Mouse (Mus musculus) intestine, embryonic 15.5 days (tissue): ENCODE data around the gene Mlh1. TPM values are rescaled to one million over a fixed set of nuclear protein-coding genes. Genes with fewer than 3 reads are reported as not detected.

Experiments used
- ATAC-seq: fragments of 200-750 bp; cut with Nextera tagmentation; 2 replicates; pipeline ENCODE4 v1.8.0; 2017; ENCODE audit warnings: moderate TSS enrichment, moderate library complexity
- H3K27ac ChIP-seq: fragments of 300-500 bp; sonication (generic); 2 replicates; pipeline ENCODE4 v1.5.1; 2015; ENCODE audit warnings: mild to moderate bottlenecking, inconsistent platforms
- H3K27me3 ChIP-seq: fragments of 300-500 bp; sonication (generic); replicated peaks from 2 replicates; pipeline ENCODE4 v1.6.1; 2015; ENCODE audit warnings: inconsistent platforms
- H3K36me3 ChIP-seq: fragments of 300-500 bp; sonication (generic); 2 replicates; pipeline ENCODE4 v1.6.1; 2015; ENCODE audit warnings: inconsistent platforms
- H3K4me1 ChIP-seq: fragments of 300-500 bp; sonication (generic); replicated peaks from 2 replicates; pipeline ENCODE4 v1.6.1; 2015; ENCODE audit warnings: inconsistent platforms
- H3K4me2 ChIP-seq: fragments of 300-500 bp; sonication (generic); replicated peaks from 2 replicates; pipeline ENCODE4 v1.6.1; 2015; ENCODE audit warnings: mild to moderate bottlenecking, inconsistent platforms
- H3K4me3 ChIP-seq: fragments of 300-500 bp; sonication (generic); replicated peaks from 2 replicates; pipeline ENCODE4 v1.5.1; 2015; ENCODE audit warnings: inconsistent platforms
- H3K9ac ChIP-seq: fragments of 300-500 bp; sonication (generic); 2 replicates; pipeline ENCODE4 v1.6.1; 2015; ENCODE audit warnings: inconsistent platforms
- H3K9me3 ChIP-seq: fragments of 300-500 bp; sonication (generic); 2 replicates; pipeline ENCODE4 v1.6.1; 2016; ENCODE audit warnings: inconsistent platforms
- WGBS: fragments of 180-500 bp; shearing (Covaris S2); methylation state at CpG from one replicate; pipeline ENCODE4 v1.1.7; 2015; 5-methylcytosine and 5-hydroxymethylcytosine counted together
- polyA plus RNA-seq: library from polyadenylated mRNA; unstranded; fragments of >200 nt; fragmentation: Nextera tagmentation; extraction: Ambion mirVana; gene quantifications from 2 replicates; pipeline ENCODE4 v1.2.1, GENCODE M21; 2015

Mlh1 gene
- polyA plus RNA-seq = 43.4 and 44.9 TPM in 2 replicates

GRCm38 (mm10) chr9:111271434-111272160 lies at the start of gene Mlh1, which contains the start of gene Epm2aip1:
Gene Mlh1 (minus strand): TSS chr9:111271791.
Gene Epm2aip1 (plus strand): TSS chr9:111271929.
- Histone ChIP-seq H3K4me2 (peak within 1 kb of the TSS; percentile 64), H3K4me1 (peaks cover 13% of the 10 kb centered on the region), H3K9me3 (no peaks in the 10 kb centered on the region), H3K4me3 (peak within 1 kb of the TSS; percentile 74), H3K9ac (peak within 1 kb of the TSS; percentile 91), H3K27ac (peak within 1 kb of the TSS; percentile 97), H3K27me3 (no peaks in the 10 kb centered on the region), H3K36me3 (no peaks in the 10 kb centered on the region)
- under 1% methylated on average over 64 of the region's 64 CpGs for WGBS
- ATAC-seq = peak; percentile 99

- no peak overlapping the region for H3K4me3 ChIP-seq
- no peaks in the 10 kb centered on the region for H3K9me3 ChIP-seq
- no peaks in the 10 kb centered on the region for H3K27me3 ChIP-seq
Measured at GRCm38 (mm10) chr9:111320912-111321311, 49.3 kb upstream of the Mlh1 start.

GRCm38 (mm10) chr9:111314219-111314618 lies 42.6 kb upstream of the Mlh1 start:
- Histone ChIP-seq H3K4me3 (no peak overlapping the region), H3K4me2 (no peak overlapping the region), H3K4me1 (peaks cover 18% of the 10 kb centered on the region), H3K9ac (no peak overlapping the region), H3K36me3 (no peaks in the 10 kb centered on the region), H3K27me3 (peaks cover 45% of the 10 kb centered on the region), H3K27ac (no peak overlapping the region), H3K9me3 (no peaks in the 10 kb centered on the region)
- no peak; the same call in 1 of the 2 replicates for ATAC-seq
- 43% methylated on average over 5 of the region's 5 CpGs for WGBS

More at GRCm38 (mm10) chr9:111320912-111321311, 49.3 kb upstream of the Mlh1 start:
- WGBS = 71% methylated on average over 4 of the region's 4 CpGs
- no peaks in the 10 kb centered on the region for H3K36me3 ChIP-seq
- ATAC-seq = no peak
- no peak overlapping the region for H3K4me2 ChIP-seq
- H3K27ac ChIP-seq = no peak overlapping the region
- no peak overlapping the region for H3K9ac ChIP-seq
- H3K4me1 ChIP-seq = no peaks in the 10 kb centered on the region

- no peak for ATAC-seq
- no peak overlapping the region for H3K27ac ChIP-seq
- WGBS = 26% methylated on average over 5 of the region's 5 CpGs
- H3K36me3 ChIP-seq = no peaks in the 10 kb centered on the region
- no peaks in the 10 kb centered on the region for H3K9me3 ChIP-seq
- H3K4me1 ChIP-seq = peaks cover 18% of the 10 kb centered on the region
- no peak overlapping the region for H3K9ac ChIP-seq
- no peak overlapping the region for H3K4me2 ChIP-seq
- peaks cover 46% of the 10 kb centered on the region for H3K27me3 ChIP-seq
- no peak overlapping the region for H3K4me3 ChIP-seq
Measured at GRCm38 (mm10) chr9:111313793-111314192, 42.2 kb upstream of the Mlh1 start.

GRCm38 (mm10) chr9:111313299-111313698 lies 41.7 kb upstream of the Mlh1 start:
- ATAC-seq = no peak
- H3K27me3 ChIP-seq = peaks cover 46% of the 10 kb centered on the region
- peaks cover 18% of the 10 kb centered on the region for H3K4me1 ChIP-seq
- H3K36me3 ChIP-seq = no peaks in the 10 kb centered on the region
- no peak overlapping the region for H3K27ac ChIP-seq
- WGBS = 14% methylated on average over 6 of the region's 6 CpGs
- no peak overlapping the region for H3K4me3 ChIP-seq
- no peaks in the 10 kb centered on the region for H3K9me3 ChIP-seq
- H3K4me2 ChIP-seq = no peak overlapping the region
- no peak overlapping the region for H3K9ac ChIP-seq

GRCm38 (mm10) chr9:111312442-111313141 lies 41.0 kb upstream of the Mlh1 start:
- Histone ChIP-seq H3K4me1 (peaks cover 18% of the 10 kb centered on the region), H3K36me3 (no peaks in the 10 kb centered on the region), H3K27ac (no peak overlapping the region), H3K9me3 (no peaks in the 10 kb centered on the region), H3K4me2 (peak overlapping the region; percentile 92), H3K4me3 (peak overlapping the region; percentile 46), H3K27me3 (peaks cover 46% of the 10 kb centered on the region), H3K9ac (peak overlapping the region; percentile 32)
- 1% methylated on average over 42 of the region's 59 CpGs for WGBS
- ATAC-seq = peak; percentile 31; the same call in 1 of the 2 replicates

GRCm38 (mm10) chr9:111311843-111312441 lies 40.4 kb upstream of the Mlh1 start:
- Histone ChIP-seq H3K4me1 (peaks cover 18% of the 10 kb centered on the region), H3K4me3 (peak overlapping the region; percentile 46), H3K27me3 (peaks cover 46% of the 10 kb centered on the region), H3K27ac (no peak overlapping the region), H3K9me3 (no peaks in the 10 kb centered on the region), H3K36me3 (no peaks in the 10 kb centered on the region), H3K4me2 (peak overlapping the region; percentile 92), H3K9ac (peak overlapping the region; percentile 32)
- 1% methylated on average over 80 of the region's 98 CpGs for WGBS
- ATAC-seq = peak; percentile 34; the same call in 1 of the 2 replicates

- Histone ChIP-seq H3K9ac (peak within 1 kb of the TSS; percentile 32), H3K27me3 (peaks cover 46% of the 10 kb centered on the region), H3K4me2 (peak within 1 kb of the TSS; percentile 92), H3K36me3 (no peaks in the 10 kb centered on the region), H3K4me3 (peak within 1 kb of the TSS; percentile 46), H3K27ac (no peak within 1 kb of the TSS), H3K9me3 (no peaks in the 10 kb centered on the region), H3K4me1 (peaks cover 18% of the 10 kb centered on the region)
- WGBS = 9% methylated on average over 72 of the region's 72 CpGs
- peak; percentile 66 for ATAC-seq
Measured at GRCm38 (mm10) chr9:111311031-111311842, 39.6 kb upstream of the Mlh1 start, which contains the start of gene Trank1. Gene Trank1 (plus strand): TSS chr9:111311739.

- Histone ChIP-seq H3K27me3 (peaks cover 15% of the 10 kb centered on the region), H3K27ac (no peak overlapping the region), H3K9me3 (no peaks in the 10 kb centered on the region), H3K9ac (no peak overlapping the region), H3K36me3 (no peaks in the 10 kb centered on the region), H3K4me2 (no peak overlapping the region), H3K4me1 (peaks cover 2% of the 10 kb centered on the region), H3K4me3 (no peak overlapping the region)
- WGBS = 61% methylated on average over 7 of the region's 7 CpGs
- no peak for ATAC-seq
Measured at GRCm38 (mm10) chr9:111306142-111306541, 34.6 kb upstream of the Mlh1 start.

GRCm38 (mm10) chr9:111304036-111304435 lies 32.4 kb upstream of the Mlh1 start:
- Histone ChIP-seq H3K4me3 (no peak overlapping the region), H3K9ac (no peak overlapping the region), H3K4me2 (no peak overlapping the region), H3K27ac (no peak overlapping the region), H3K36me3 (no peaks in the 10 kb centered on the region), H3K9me3 (no peaks in the 10 kb centered on the region), H3K4me1 (no peaks in the 10 kb centered on the region), H3K27me3 (no peaks in the 10 kb centered on the region)
- 85% methylated on average over 6 of the region's 6 CpGs for WGBS
- ATAC-seq = no peak

- ATAC-seq = no peak
Measured at GRCm38 (mm10) chr9:111302196-111302831, 30.7 kb upstream of the Mlh1 start.

More at GRCm38 (mm10) chr9:111302196-111302831, 30.7 kb upstream of the Mlh1 start:
- no peak overlapping the region for H3K27ac ChIP-seq
- H3K4me1 ChIP-seq = no peaks in the 10 kb centered on the region
- H3K4me3 ChIP-seq = no peak overlapping the region
- no peaks in the 10 kb centered on the region for H3K9me3 ChIP-seq
- H3K4me2 ChIP-seq = no peak overlapping the region
- no peaks in the 10 kb centered on the region for H3K27me3 ChIP-seq
- no peaks in the 10 kb centered on the region for H3K36me3 ChIP-seq
- 63% methylated on average over 12 of the region's 12 CpGs for WGBS
- no peak overlapping the region for H3K9ac ChIP-seq
